Mouse (Mus musculus) heart, embryonic 12.5 days (tissue): ENCODE results near the gene Gna12. TPM values are rescaled to one million over a fixed set of nuclear protein-coding genes. Genes with fewer than 3 reads are reported as not detected.

ENCODE experiments used
- ATAC-seq: fragments of 200-750 bp; cut with Nextera tagmentation; 2 replicates; pipeline ENCODE4 v1.8.0; 2017; ENCODE audit warnings: moderate TSS enrichment, moderate library complexity; ENCODE audit not compliant: insufficient number of reproducible peaks, low FRiP score
- H3K27ac ChIP-seq: fragments of 300-500 bp; sonication (generic); 2 replicates; pipeline ENCODE4 v1.5.1; 2016; ENCODE audit warnings: mild to moderate bottlenecking, moderate library complexity; ENCODE audit not compliant: poor library complexity, severe bottlenecking
- H3K27me3 ChIP-seq: fragments of 300-500 bp; sonication (generic); replicated peaks from 2 replicates; pipeline ENCODE4 v1.6.1; 2016; ENCODE audit warnings: mild to moderate bottlenecking, moderate library complexity
- H3K36me3 ChIP-seq: fragments of 300-500 bp; sonication (generic); 2 replicates; pipeline ENCODE4 v1.6.1; 2016; ENCODE audit warnings: mild to moderate bottlenecking, moderate library complexity
- H3K4me1 ChIP-seq: fragments of 300-500 bp; sonication (generic); replicated peaks from 2 replicates; pipeline ENCODE4 v1.6.1; 2016; ENCODE audit warnings: mild to moderate bottlenecking
- H3K4me2 ChIP-seq: fragments of 300-500 bp; sonication (generic); 2 replicates; pipeline ENCODE4 v1.6.1; 2016; ENCODE audit warnings: mild to moderate bottlenecking, moderate library complexity
- H3K4me3 ChIP-seq: fragments of 300-500 bp; sonication (generic); 2 replicates; pipeline ENCODE4 v1.5.1; 2016; ENCODE audit warnings: mild to moderate bottlenecking
- H3K9ac ChIP-seq: fragments of 300-500 bp; sonication (generic); 2 replicates; pipeline ENCODE4 v1.6.1; 2016; ENCODE audit warnings: mild to moderate bottlenecking, moderate library complexity
- H3K9me3 ChIP-seq: fragments of 300-500 bp; sonication (generic); replicated peaks from 2 replicates; pipeline ENCODE4 v1.6.1; 2016; ENCODE audit warnings: mild to moderate bottlenecking, moderate library complexity
- WGBS: fragments of 180-500 bp; shearing (Covaris S2); methylation state at CpG from one replicate; pipeline ENCODE4 v1.1.7; 2016; 5-methylcytosine and 5-hydroxymethylcytosine counted together
- polyA plus RNA-seq: library from polyadenylated mRNA; unstranded; fragments of >200 nt; fragmentation: Nextera tagmentation; extraction: Ambion mirVana; gene quantifications from 2 replicates; pipeline ENCODE4 v1.2.1, GENCODE M21; 2016

The Gna12 gene
- polyA plus RNA-seq, 1 experiment from 2014 or later: 48.5 TPM

GRCm38 (mm10) chr5:140815059-140815728 is 15.0 kb downstream of the Gna12 start:
- Histone ChIP-seq H3K27ac (peak overlapping the region; percentile 39), H3K4me2 (peak overlapping the region; percentile 32; the same call in 1 of the 2 replicates), H3K27me3 (no peaks in the 10 kb centered on the region), H3K9ac (peak overlapping the region; percentile 20; the same call in 1 of the 2 replicates), H3K4me3 (no peak overlapping the region), H3K4me1 (peaks cover 84% of the 10 kb centered on the region), H3K9me3 (no peaks in the 10 kb centered on the region), H3K36me3 (no peaks in the 10 kb centered on the region)
- 12% methylated on average over 9 of the region's 9 CpGs for WGBS
- ATAC-seq: peak; percentile 30

DNA sequence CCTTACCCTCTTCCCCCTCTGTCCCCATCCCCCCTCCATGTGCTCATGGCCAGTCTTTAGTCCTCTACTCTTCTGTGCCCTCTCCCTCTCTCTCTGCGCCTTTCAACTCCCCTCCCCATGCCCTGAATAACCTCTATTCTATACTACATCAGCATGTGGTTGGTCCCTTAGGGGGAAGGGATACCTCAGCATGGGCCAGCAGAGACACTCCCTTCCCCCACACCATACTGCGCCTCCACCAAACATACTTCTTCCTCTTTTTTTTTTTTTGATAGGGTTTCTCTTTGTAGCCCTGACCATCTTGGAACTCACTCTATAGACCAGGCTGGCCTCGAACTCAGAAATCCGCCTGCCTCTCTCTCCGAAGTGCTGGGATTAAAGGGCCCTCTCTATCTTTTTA is 15.8 kb downstream of the Gna12 start:
- ATAC-seq: no peak
- peaks cover 84% of the 10 kb centered on the region for H3K4me1 ChIP-seq
- no peak overlapping the region for H3K4me3 ChIP-seq
- H3K27me3 ChIP-seq: no peaks in the 10 kb centered on the region
- H3K9me3 ChIP-seq: no peaks in the 10 kb centered on the region
- WGBS: 78% methylated on average over 5 of the region's 5 CpGs
- H3K36me3 ChIP-seq: no peaks in the 10 kb centered on the region
- no peak overlapping the region for H3K9ac ChIP-seq
- H3K27ac ChIP-seq: no peak overlapping the region
- H3K4me2 ChIP-seq: no peak overlapping the region

- 43% methylated on average over 4 of the region's 4 CpGs for WGBS
- Histone ChIP-seq H3K9ac (no peak overlapping the region), H3K4me1 (peaks cover 86% of the 10 kb centered on the region)
These were observed 17.5 kb downstream of the Gna12 start for GRCm38 (mm10) chr5:140812699-140813098.

DNA sequence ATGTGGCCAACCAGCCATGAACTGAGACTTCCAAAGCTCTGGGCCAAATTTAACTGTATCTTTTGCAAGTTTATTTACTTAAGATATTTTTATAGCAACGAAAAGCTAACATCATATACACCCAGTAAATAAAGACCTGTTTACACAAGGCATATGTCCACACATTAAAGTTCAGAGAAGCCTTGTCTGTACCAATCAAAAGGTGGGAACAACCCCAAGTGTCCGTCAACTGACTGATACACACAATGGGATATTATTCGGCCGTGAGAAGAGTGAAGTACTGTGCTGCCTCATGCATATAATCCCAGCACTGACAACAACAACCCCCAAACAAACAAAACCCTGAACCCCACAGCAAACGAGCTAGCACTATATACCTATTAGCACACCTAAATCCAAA is 18.2 kb downstream of the Gna12 start:
- no peak overlapping the region for H3K4me2 ChIP-seq
- H3K27me3 ChIP-seq: no peaks in the 10 kb centered on the region
- H3K4me1 ChIP-seq: peaks cover 83% of the 10 kb centered on the region
- H3K27ac ChIP-seq: no peak overlapping the region
- H3K36me3 ChIP-seq: no peaks in the 10 kb centered on the region
- H3K9me3 ChIP-seq: no peaks in the 10 kb centered on the region
- no peak overlapping the region for H3K4me3 ChIP-seq
- no peak overlapping the region for H3K9ac ChIP-seq
- 71% methylated on average over 5 of the region's 5 CpGs for WGBS
- no peak for ATAC-seq

More at GRCm38 (mm10) chr5:140812699-140813098, 17.5 kb downstream of the Gna12 start:
- H3K9me3 ChIP-seq: no peaks in the 10 kb centered on the region
- H3K27me3 ChIP-seq: no peaks in the 10 kb centered on the region
- no peak for ATAC-seq
- H3K4me2 ChIP-seq: no peak overlapping the region
- H3K4me3 ChIP-seq: no peak overlapping the region
- no peaks in the 10 kb centered on the region for H3K36me3 ChIP-seq
- no peak overlapping the region for H3K27ac ChIP-seq

DNA sequence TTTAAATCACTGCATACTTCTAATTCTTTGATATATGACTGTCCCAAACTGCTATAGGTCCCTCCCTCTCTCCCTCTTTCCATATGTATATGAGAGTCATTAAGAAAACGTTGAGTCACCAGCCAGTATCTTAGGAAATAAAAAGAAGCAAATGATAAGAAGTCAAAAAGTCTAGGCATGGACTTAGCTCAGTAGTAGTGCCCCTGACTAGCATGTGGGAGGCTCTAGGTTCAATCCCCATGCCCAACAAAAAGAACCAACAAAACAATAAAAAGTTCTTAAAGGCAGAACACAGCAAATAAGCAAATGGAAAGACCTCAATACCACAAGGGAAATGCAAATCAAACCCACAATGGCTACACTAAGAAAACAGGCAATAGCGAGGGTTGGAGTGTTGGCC is 18.8 kb downstream of the Gna12 start:
- Histone ChIP-seq H3K27me3 (no peaks in the 10 kb centered on the region), H3K27ac (no peak overlapping the region), H3K4me2 (no peak overlapping the region), H3K36me3 (no peaks in the 10 kb centered on the region), H3K4me3 (no peak overlapping the region), H3K9ac (no peak overlapping the region), H3K9me3 (no peaks in the 10 kb centered on the region), H3K4me1 (peaks cover 80% of the 10 kb centered on the region)
- 52% methylated on average over 2 of the region's 2 CpGs for WGBS
- no peak for ATAC-seq

- no peak overlapping the region for H3K27ac ChIP-seq
- H3K4me1 ChIP-seq: peaks cover 74% of the 10 kb centered on the region
- H3K4me2 ChIP-seq: no peak overlapping the region
- H3K9ac ChIP-seq: no peak overlapping the region
- H3K4me3 ChIP-seq: no peak overlapping the region
- no peak for ATAC-seq
- no peaks in the 10 kb centered on the region for H3K9me3 ChIP-seq
- WGBS: 40% methylated on average over 2 of the region's 2 CpGs
- no peaks in the 10 kb centered on the region for H3K36me3 ChIP-seq
- no peaks in the 10 kb centered on the region for H3K27me3 ChIP-seq
These were observed 23.3 kb downstream of the Gna12 start for GRCm38 (mm10) chr5:140806939-140807338.

DNA sequence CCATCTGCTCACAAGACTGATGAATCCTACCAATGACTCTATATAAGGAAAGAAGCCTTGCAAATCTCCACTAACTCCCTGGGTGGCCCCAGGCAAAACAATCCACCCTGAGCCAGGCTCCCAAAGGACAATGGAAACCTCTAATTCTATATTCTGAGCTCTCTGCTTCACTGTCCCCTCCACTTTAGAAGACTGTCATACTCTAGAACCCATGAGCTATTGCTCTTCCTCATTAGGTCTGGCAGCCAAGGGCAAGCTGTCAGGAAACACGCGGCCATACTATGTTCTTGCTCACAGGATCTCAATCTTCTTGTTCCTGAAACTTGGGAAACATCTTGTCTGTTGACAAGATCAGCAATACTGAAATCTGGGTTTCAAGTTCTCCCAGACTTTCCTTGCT is 24.0 kb downstream of the Gna12 start:
- Histone ChIP-seq H3K27me3 (no peaks in the 10 kb centered on the region), H3K4me1 (peaks cover 72% of the 10 kb centered on the region), H3K4me2 (no peak overlapping the region), H3K27ac (no peak overlapping the region), H3K9ac (no peak overlapping the region), H3K36me3 (no peaks in the 10 kb centered on the region), H3K9me3 (no peaks in the 10 kb centered on the region), H3K4me3 (no peak overlapping the region)
- no peak for ATAC-seq
- 79% methylated on average over 2 of the region's 2 CpGs for WGBS

DNA sequence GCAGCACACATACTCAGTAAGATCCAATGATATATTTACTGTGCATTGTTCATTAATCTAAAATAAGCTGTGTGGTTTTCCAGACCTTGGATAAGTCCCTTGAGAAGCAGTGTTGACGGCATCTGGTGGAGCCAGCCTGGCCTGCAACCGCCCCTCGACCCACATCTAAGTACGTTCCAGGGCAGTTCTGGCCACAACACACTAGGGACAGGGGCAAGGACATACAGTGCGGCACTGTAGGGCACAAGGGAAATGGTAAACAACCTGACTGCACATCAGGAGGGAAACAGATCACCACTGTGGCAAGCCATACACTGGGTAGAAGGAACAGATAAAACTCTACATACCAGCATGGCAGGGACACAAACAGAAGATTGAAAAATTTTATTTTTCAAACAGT is 28.4 kb downstream of the Gna12 start:
- ATAC-seq: no peak
- WGBS: 84% methylated on average over 5 of the region's 5 CpGs
- H3K36me3 ChIP-seq: no peaks in the 10 kb centered on the region
- H3K27me3 ChIP-seq: no peaks in the 10 kb centered on the region
- peaks cover 84% of the 10 kb centered on the region for H3K4me1 ChIP-seq
- H3K4me3 ChIP-seq: no peak overlapping the region
- H3K4me2 ChIP-seq: no peak overlapping the region
- H3K9ac ChIP-seq: no peak overlapping the region
- no peaks in the 10 kb centered on the region for H3K9me3 ChIP-seq
- H3K27ac ChIP-seq: no peak overlapping the region; the same call in 1 of the 2 replicates

DNA sequence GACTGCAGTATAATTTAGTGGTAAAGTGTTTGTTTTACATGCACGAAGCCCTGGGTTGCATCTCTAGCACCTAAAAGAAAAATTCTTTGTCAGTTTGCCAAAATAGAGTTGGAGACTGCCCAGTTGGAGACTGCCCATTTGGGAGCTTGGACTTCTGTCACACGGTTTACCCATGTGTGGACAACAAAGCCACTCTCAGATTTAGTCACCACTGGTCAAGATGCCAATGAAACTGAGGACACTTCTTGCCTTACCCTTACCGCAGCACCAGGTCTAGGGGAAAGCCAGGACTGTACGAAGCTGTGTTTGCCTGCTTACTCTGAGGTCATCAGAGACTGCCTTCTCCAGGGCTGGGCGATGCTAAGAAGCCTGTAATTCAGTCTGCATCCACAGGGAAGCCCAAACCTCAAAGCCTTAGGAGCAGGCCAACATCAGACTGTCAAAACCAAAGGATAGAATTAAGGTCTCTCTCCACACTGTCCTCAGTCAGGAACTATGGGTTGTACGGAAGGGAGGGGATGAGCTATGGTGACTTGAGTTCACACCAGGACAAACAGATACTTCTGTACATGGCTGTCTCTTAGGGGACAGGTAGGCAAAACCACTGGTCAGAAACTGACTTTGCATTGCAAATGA is 29.8 kb downstream of the Gna12 start:
- 78% methylated on average over 6 of the region's 6 CpGs for WGBS
- Histone ChIP-seq H3K4me1 (peaks cover 77% of the 10 kb centered on the region), H3K4me3 (no peak overlapping the region), H3K36me3 (no peaks in the 10 kb centered on the region), H3K27me3 (no peaks in the 10 kb centered on the region), H3K27ac (no peak overlapping the region), H3K4me2 (no peak overlapping the region), H3K9me3 (no peaks in the 10 kb centered on the region), H3K9ac (no peak overlapping the region)
- no peak for ATAC-seq

DNA sequence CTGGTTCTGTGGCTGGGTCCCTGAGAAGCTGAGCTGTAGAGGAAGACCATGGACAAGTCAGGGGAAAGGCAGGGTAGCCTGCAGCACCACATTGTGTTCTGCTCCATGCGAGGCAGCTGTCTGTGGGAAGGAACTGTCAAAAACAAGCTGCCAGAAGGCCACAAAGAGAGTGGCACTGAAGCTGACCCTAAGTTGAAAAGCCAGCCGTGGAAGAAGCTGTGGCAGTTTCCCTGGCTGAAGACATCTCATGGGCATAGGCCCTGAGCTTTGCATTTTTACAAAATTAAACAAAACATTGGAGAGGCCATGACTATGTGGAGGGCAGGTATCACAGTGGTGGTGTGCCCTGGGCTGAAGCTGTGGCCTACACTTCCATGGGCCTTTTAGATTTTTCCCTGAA is 31.0 kb downstream of the Gna12 start:
- no peak overlapping the region for H3K4me3 ChIP-seq
- no peak overlapping the region for H3K9ac ChIP-seq
- peaks cover 77% of the 10 kb centered on the region for H3K4me1 ChIP-seq
- 53% methylated on average over 2 of the region's 2 CpGs for WGBS
- no peak for ATAC-seq
- H3K27me3 ChIP-seq: no peaks in the 10 kb centered on the region
- peak overlapping the region; percentile 67; the same call in 1 of the 2 replicates for H3K27ac ChIP-seq
- H3K9me3 ChIP-seq: no peaks in the 10 kb centered on the region
- H3K4me2 ChIP-seq: no peak overlapping the region
- no peaks in the 10 kb centered on the region for H3K36me3 ChIP-seq

- H3K4me1 ChIP-seq: peaks cover 77% of the 10 kb centered on the region
- peak overlapping the region; percentile 67 for H3K27ac ChIP-seq
- no peaks in the 10 kb centered on the region for H3K36me3 ChIP-seq
- no peak overlapping the region for H3K9ac ChIP-seq
- 48% methylated on average over 5 of the region's 5 CpGs for WGBS
- H3K9me3 ChIP-seq: no peaks in the 10 kb centered on the region
- no peak for ATAC-seq
- H3K4me2 ChIP-seq: no peak overlapping the region
- no peak overlapping the region for H3K4me3 ChIP-seq
- no peaks in the 10 kb centered on the region for H3K27me3 ChIP-seq
These were observed 31.5 kb downstream of the Gna12 start for GRCm38 (mm10) chr5:140798775-140799174.
